Mouse (Mus musculus) lung, postnatal 0 days (tissue): Measurements from ENCODE around the gene Stub1. TPM values are rescaled to one million over a fixed set of nuclear protein-coding genes. Genes with fewer than 3 reads are reported as not detected.
A peak's percentile ranks its signal among the peaks of the same experiment; 100 is the strongest.

Source experiments
- ATAC-seq: fragments of 200-750 bp; cut with Nextera tagmentation; 2 replicates; pipeline ENCODE4 v1.8.0; 2017; ENCODE audit warnings: moderate library complexity
- DNase-seq: peaks from one replicate; pipeline ENCODE4 v3.0.0-alpha.2; 2016; ENCODE audit warnings: low spot score
- H3K27ac ChIP-seq: fragments of 300-500 bp; sonication (generic); 2 replicates; pipeline ENCODE4 v1.5.1; 2014; ENCODE audit warnings: antibody characterized with exemption, mild to moderate bottlenecking, low read length, mixed read lengths
- H3K27me3 ChIP-seq: fragments of 300-500 bp; sonication (generic); replicated peaks from 2 replicates; pipeline ENCODE4 v1.6.1; 2014; ENCODE audit warnings: low read length, mixed read lengths; ENCODE audit not compliant: insufficient read depth
- H3K36me3 ChIP-seq: fragments of 300-500 bp; sonication (generic); 2 replicates; pipeline ENCODE4 v1.6.1; 2014; ENCODE audit warnings: low read length, mixed read lengths; ENCODE audit not compliant: insufficient read depth
- H3K4me1 ChIP-seq: fragments of 300-500 bp; sonication (generic); 2 replicates; pipeline ENCODE4 v1.6.1; 2014; ENCODE audit warnings: antibody characterized with exemption, low read depth, low read length, mixed read lengths; ENCODE audit not compliant: insufficient read depth
- H3K4me2 ChIP-seq: fragments of 300-500 bp; sonication (generic); replicated peaks from 2 replicates; pipeline ENCODE4 v1.6.1; 2014; ENCODE audit warnings: low read depth, mild to moderate bottlenecking, low read length, moderate library complexity, mixed read lengths
- H3K4me3 ChIP-seq: fragments of 300-500 bp; sonication (generic); 2 replicates; pipeline ENCODE4 v1.5.1; 2014; ENCODE audit warnings: low read depth, low read length
- H3K9ac ChIP-seq: fragments of 300-500 bp; sonication (generic); replicated peaks from 2 replicates; pipeline ENCODE4 v1.6.1; 2014; ENCODE audit warnings: low read depth, mild to moderate bottlenecking
- H3K9me3 ChIP-seq: fragments of 300-500 bp; sonication (generic); 2 replicates; pipeline ENCODE4 v1.6.1; 2016; ENCODE audit warnings: low read length, mixed read lengths
- CTCF ChIP-seq: IDR thresholded peaks from 2 replicates; pipeline ENCODE4 v1.5.1; 2016; ENCODE audit warnings: antibody characterized with exemption, mild to moderate bottlenecking
- EP300 ChIP-seq: IDR thresholded peaks from 2 replicates; pipeline ENCODE4 v1.6.1; 2016; ENCODE audit warnings: antibody characterized with exemption, mild to moderate bottlenecking, control low read depth
- WGBS: fragments of 180-500 bp; shearing (Covaris S2); extraction: QIAGEN DNeasy Blood & Tissue Kit; methylation state at CpG from one replicate; pipeline ENCODE4 v1.1.7; 2014; 5-methylcytosine and 5-hydroxymethylcytosine counted together
- polyA plus RNA-seq: library from polyadenylated mRNA; unstranded; fragments of >200 nt; fragmentation: Nextera tagmentation; extraction: Ambion mirVana; gene quantifications from 2 replicates; pipeline ENCODE4 v1.2.1, GENCODE M21; 2015

Gene Stub1
- 196 and 198 TPM in 2 replicates for polyA plus RNA-seq

- TF ChIP-seq EP300: no peak
- TF ChIP-seq CTCF: no peak
- peak; percentile 79 for ATAC-seq
- DNase-seq: peak; percentile 97
- 4% methylated on average over 24 of the region's 24 CpGs for WGBS
- Histone ChIP-seq H3K9me3 (no peaks in the 10 kb centered on the region), H3K27me3 (no peaks in the 10 kb centered on the region), H3K36me3 (0 out of 2 replicates have a peak, but pooled peaks cover 5% of the 10 kb centered on the region), H3K4me2 (peak within 1 kb of the TSS; percentile 84), H3K4me3 (peak within 1 kb of the TSS; percentile 55), H3K27ac (peak within 1 kb of the TSS; percentile 98), H3K9ac (peak within 1 kb of the TSS; percentile 66), H3K4me1 (peaks cover 45% of the 10 kb centered on the region)
Measured at GRCm38 (mm10) chr17:25833291-25833663, at the start of gene Stub1. TSS of gene Stub1 (minus strand) at chr17:25833404.

- no peaks in the 10 kb centered on the region for H3K27me3 ChIP-seq
- no peak overlapping the region for H3K9ac ChIP-seq
- peaks cover 9% of the 10 kb centered on the region; the same call in 1 of the 2 replicates for H3K36me3 ChIP-seq
- 49% methylated on average over 5 of the region's 5 CpGs for WGBS
- no peak overlapping the region for H3K4me3 ChIP-seq
- no peaks in the 10 kb centered on the region for H3K9me3 ChIP-seq
- DNase-seq (no peak), ATAC-seq (no peak)
- H3K27ac ChIP-seq: no peak overlapping the region
- H3K4me2 ChIP-seq: no peak overlapping the region
- TF ChIP-seq CTCF (peak; percentile 33), EP300 (no peak)
- H3K4me1 ChIP-seq: no peaks in the 10 kb centered on the region
Measured at GRCm38 (mm10) chr17:25882306-25882705, 49.1 kb upstream of the Stub1 start.

- Histone ChIP-seq H3K27me3 (no peaks in the 10 kb centered on the region), H3K4me3 (no peak overlapping the region), H3K9ac (no peak overlapping the region), H3K4me1 (no peaks in the 10 kb centered on the region), H3K4me2 (no peak overlapping the region), H3K27ac (no peak overlapping the region), H3K36me3 (peaks cover 9% of the 10 kb centered on the region; the same call in 1 of the 2 replicates), H3K9me3 (no peaks in the 10 kb centered on the region)
- TF ChIP-seq CTCF (no peak), EP300 (no peak)
- 52% methylated on average over 4 of the region's 4 CpGs for WGBS
- ATAC-seq (no peak), DNase-seq (no peak)
Measured at GRCm38 (mm10) chr17:25881691-25882090, 48.5 kb upstream of the Stub1 start.

GRCm38 (mm10) chr17:25880913-25881641, 47.9 kb upstream of the Stub1 start:
- Histone ChIP-seq H3K9ac (no peak overlapping the region), H3K4me3 (no peak overlapping the region), H3K4me2 (no peak overlapping the region), H3K9me3 (no peaks in the 10 kb centered on the region), H3K27me3 (no peaks in the 10 kb centered on the region), H3K27ac (no peak overlapping the region), H3K36me3 (peaks cover 9% of the 10 kb centered on the region; the same call in 1 of the 2 replicates), H3K4me1 (peaks cover 2% of the 10 kb centered on the region; the same call in 1 of the 2 replicates)
- 25% methylated on average over 5 of the region's 5 CpGs for WGBS
- DNase-seq (no peak), ATAC-seq (no peak)
- no peak for TF ChIP-seq CTCF
- TF ChIP-seq EP300: no peak

GRCm38 (mm10) chr17:25880196-25880910, 47.1 kb upstream of the Stub1 start, which contains the start of gene Wfikkn1:
TSS of gene Wfikkn1 (minus strand) at chr17:25880858.
- H3K27ac ChIP-seq: no peak within 1 kb of the TSS
- TF ChIP-seq CTCF (no peak), EP300 (no peak)
- DNase-seq (no peak), ATAC-seq (no peak)
- H3K27me3 ChIP-seq: no peaks in the 10 kb centered on the region
- H3K4me3 ChIP-seq: no peak within 1 kb of the TSS
- H3K4me1 ChIP-seq: peaks cover 6% of the 10 kb centered on the region; the same call in 1 of the 2 replicates
- H3K9me3 ChIP-seq: no peaks in the 10 kb centered on the region
- no peak within 1 kb of the TSS for H3K4me2 ChIP-seq
- H3K36me3 ChIP-seq: peaks cover 9% of the 10 kb centered on the region; the same call in 1 of the 2 replicates
- WGBS: 48% methylated on average over 5 of the region's 5 CpGs
- no peak within 1 kb of the TSS for H3K9ac ChIP-seq

- Histone ChIP-seq H3K36me3 (peaks cover 9% of the 10 kb centered on the region; the same call in 1 of the 2 replicates), H3K4me2 (no peak overlapping the region), H3K9me3 (no peaks in the 10 kb centered on the region), H3K9ac (no peak overlapping the region), H3K4me1 (peaks cover 6% of the 10 kb centered on the region; the same call in 1 of the 2 replicates), H3K27ac (no peak overlapping the region), H3K4me3 (no peak overlapping the region), H3K27me3 (no peaks in the 10 kb centered on the region)
- WGBS: 76% methylated on average over 8 of the region's 8 CpGs
- DNase-seq: no peak
- ATAC-seq: no peak
- TF ChIP-seq CTCF (no peak), EP300 (no peak)
Measured at GRCm38 (mm10) chr17:25879750-25880149, 46.5 kb upstream of the Stub1 start.
